Mouse (Mus musculus): Measurements from ENCODE around the gene Rab34. TPM values are rescaled to one million over a fixed set of nuclear protein-coding genes. Genes with fewer than 3 reads are reported as not detected.

The Rab34 gene
- total and polyA plus RNA-seq, 2 experiments from 2014 or later: 37.1 to 55.1 TPM

GRCm38 (mm10) chr11:78178859-78179437, 9.3 kb upstream of the Rab34 start:
- peaks cover 16% of the 10 kb centered on the region for H3K4me1 ChIP-seq (ENCODE audit: control insufficient read depth, insufficient read depth)
- 3% methylated on average over 29 of the region's 29 CpGs for WGBS
- DNase-seq (ENCODE audit: low spot score) (peak; percentile 45), ATAC-seq (ENCODE audit: insufficient read depth, low read depth) (no peak)
- H3K9me3 ChIP-seq (replicated peaks; ENCODE audit: control insufficient read depth, low read length): no peaks in the 10 kb centered on the region
- peak overlapping the region; percentile 63 for H3K4me3 ChIP-seq (ENCODE audit: low read depth, low read length)
- peaks cover 29% of the 10 kb centered on the region for H3K36me3 ChIP-seq (replicated peaks; ENCODE audit: control insufficient read depth, insufficient read depth, low read length)
- H3K4me2 ChIP-seq (ENCODE audit: low read depth, low read length): peak overlapping the region; percentile 96
- H3K27ac ChIP-seq (ENCODE audit: low read depth): peak overlapping the region; percentile 90
- H3K9ac ChIP-seq (replicated peaks; ENCODE audit: low read depth, low read length): peak overlapping the region; percentile 43
- no peak for TF ChIP-seq CTCF (IDR thresholded peaks at IDR 0.05; ENCODE audit: low read depth)
- no peak for TF ChIP-seq EP300 (IDR thresholded peaks at IDR 0.05; ENCODE audit: low read depth)
- no peaks in the 10 kb centered on the region for H3K27me3 ChIP-seq (ENCODE audit: control insufficient read depth, insufficient read depth, low read length)

GRCm38 (mm10) chr11:78179438-78179999, 8.7 kb upstream of the Rab34 start:
- TF ChIP-seq EP300 (IDR thresholded peaks at IDR 0.05; ENCODE audit: low read depth) (no peak), CTCF (IDR thresholded peaks at IDR 0.05; ENCODE audit: low read depth) (no peak)
- no peak overlapping the region for H3K9ac ChIP-seq (replicated peaks; ENCODE audit: low read depth, low read length)
- H3K9me3 ChIP-seq (replicated peaks; ENCODE audit: control insufficient read depth, low read length): no peaks in the 10 kb centered on the region
- peak overlapping the region; percentile 63 for H3K4me3 ChIP-seq (ENCODE audit: low read depth, low read length)
- WGBS: 32% methylated on average over 8 of the region's 8 CpGs
- ATAC-seq (ENCODE audit: insufficient read depth, low read depth) (no peak), DNase-seq (ENCODE audit: low spot score) (no peak)
- H3K4me1 ChIP-seq (ENCODE audit: control insufficient read depth, insufficient read depth): peaks cover 17% of the 10 kb centered on the region
- H3K36me3 ChIP-seq (replicated peaks; ENCODE audit: control insufficient read depth, insufficient read depth, low read length): peaks cover 29% of the 10 kb centered on the region
- H3K27me3 ChIP-seq (ENCODE audit: control insufficient read depth, insufficient read depth, low read length): no peaks in the 10 kb centered on the region
- H3K27ac ChIP-seq (ENCODE audit: low read depth): no peak overlapping the region
- H3K4me2 ChIP-seq (ENCODE audit: low read depth, low read length): peak overlapping the region; percentile 96

- Histone ChIP-seq H3K9ac (replicated peaks; ENCODE audit: low read depth, low read length) (no peak overlapping the region), H3K27ac (ENCODE audit: low read depth) (no peak overlapping the region), H3K36me3 (replicated peaks; ENCODE audit: control insufficient read depth, insufficient read depth, low read length) (peaks cover 29% of the 10 kb centered on the region), H3K4me2 (ENCODE audit: low read depth, low read length) (no peak overlapping the region), H3K27me3 (ENCODE audit: control insufficient read depth, insufficient read depth, low read length) (no peaks in the 10 kb centered on the region), H3K9me3 (replicated peaks; ENCODE audit: control insufficient read depth, low read length) (no peaks in the 10 kb centered on the region), H3K4me3 (ENCODE audit: low read depth, low read length) (no peak overlapping the region), H3K4me1 (ENCODE audit: control insufficient read depth, insufficient read depth) (peaks cover 17% of the 10 kb centered on the region)
- 68% methylated on average over 6 of the region's 6 CpGs for WGBS
- TF ChIP-seq EP300 (IDR thresholded peaks at IDR 0.05; ENCODE audit: low read depth) (no peak), CTCF (IDR thresholded peaks at IDR 0.05; ENCODE audit: low read depth) (no peak)
- ATAC-seq (ENCODE audit: insufficient read depth, low read depth): no peak
- DNase-seq (ENCODE audit: low spot score): no peak
Measured at GRCm38 (mm10) chr11:78180081-78180761, 8.0 kb upstream of the Rab34 start.

- Histone ChIP-seq H3K27ac (ENCODE audit: low read depth) (no peak overlapping the region), H3K4me3 (ENCODE audit: low read depth, low read length) (peak overlapping the region; percentile 94), H3K27me3 (ENCODE audit: control insufficient read depth, insufficient read depth, low read length) (no peaks in the 10 kb centered on the region), H3K36me3 (replicated peaks; ENCODE audit: control insufficient read depth, insufficient read depth, low read length) (peaks cover 29% of the 10 kb centered on the region), H3K4me2 (ENCODE audit: low read depth, low read length) (peak overlapping the region; percentile 83), H3K4me1 (ENCODE audit: control insufficient read depth, insufficient read depth) (peaks cover 17% of the 10 kb centered on the region), H3K9ac (replicated peaks; ENCODE audit: low read depth, low read length) (no peak overlapping the region), H3K9me3 (replicated peaks; ENCODE audit: control insufficient read depth, low read length) (no peaks in the 10 kb centered on the region)
- DNase-seq (ENCODE audit: low spot score) (no peak), ATAC-seq (ENCODE audit: insufficient read depth, low read depth) (no peak)
- 40% methylated on average over 2 of the region's 2 CpGs for WGBS
- TF ChIP-seq EP300 (IDR thresholded peaks at IDR 0.05; ENCODE audit: low read depth) (no peak), CTCF (IDR thresholded peaks at IDR 0.05; ENCODE audit: low read depth) (no peak)
Measured at GRCm38 (mm10) chr11:78181830-78182357, 6.3 kb upstream of the Rab34 start.

- 3% methylated on average over 7 of the region's 7 CpGs for WGBS
- Histone ChIP-seq H3K4me2 (ENCODE audit: low read depth, low read length) (peak overlapping the region; percentile 83), H3K4me3 (ENCODE audit: low read depth, low read length) (peak overlapping the region; percentile 94), H3K27ac (ENCODE audit: low read depth) (peak overlapping the region; percentile 90; the same call in 1 of the 2 replicates), H3K9ac (replicated peaks; ENCODE audit: low read depth, low read length) (peak overlapping the region; percentile 84), H3K36me3 (replicated peaks; ENCODE audit: control insufficient read depth, insufficient read depth, low read length) (peaks cover 29% of the 10 kb centered on the region), H3K4me1 (ENCODE audit: control insufficient read depth, insufficient read depth) (peaks cover 13% of the 10 kb centered on the region), H3K27me3 (ENCODE audit: control insufficient read depth, insufficient read depth, low read length) (no peaks in the 10 kb centered on the region), H3K9me3 (replicated peaks; ENCODE audit: control insufficient read depth, low read length) (no peaks in the 10 kb centered on the region)
- ATAC-seq (ENCODE audit: insufficient read depth, low read depth) (no peak), DNase-seq (ENCODE audit: low spot score) (no peak)
- TF ChIP-seq EP300 (IDR thresholded peaks at IDR 0.05; ENCODE audit: low read depth) (no peak), CTCF (IDR thresholded peaks at IDR 0.05; ENCODE audit: low read depth) (no peak)
Measured at GRCm38 (mm10) chr11:78182450-78182849, 5.8 kb upstream of the Rab34 start.

All from heart, postnatal 0 days (tissue).